ENCODE assay signal across 7 mouse cellular contexts in the genomic region with DNA sequence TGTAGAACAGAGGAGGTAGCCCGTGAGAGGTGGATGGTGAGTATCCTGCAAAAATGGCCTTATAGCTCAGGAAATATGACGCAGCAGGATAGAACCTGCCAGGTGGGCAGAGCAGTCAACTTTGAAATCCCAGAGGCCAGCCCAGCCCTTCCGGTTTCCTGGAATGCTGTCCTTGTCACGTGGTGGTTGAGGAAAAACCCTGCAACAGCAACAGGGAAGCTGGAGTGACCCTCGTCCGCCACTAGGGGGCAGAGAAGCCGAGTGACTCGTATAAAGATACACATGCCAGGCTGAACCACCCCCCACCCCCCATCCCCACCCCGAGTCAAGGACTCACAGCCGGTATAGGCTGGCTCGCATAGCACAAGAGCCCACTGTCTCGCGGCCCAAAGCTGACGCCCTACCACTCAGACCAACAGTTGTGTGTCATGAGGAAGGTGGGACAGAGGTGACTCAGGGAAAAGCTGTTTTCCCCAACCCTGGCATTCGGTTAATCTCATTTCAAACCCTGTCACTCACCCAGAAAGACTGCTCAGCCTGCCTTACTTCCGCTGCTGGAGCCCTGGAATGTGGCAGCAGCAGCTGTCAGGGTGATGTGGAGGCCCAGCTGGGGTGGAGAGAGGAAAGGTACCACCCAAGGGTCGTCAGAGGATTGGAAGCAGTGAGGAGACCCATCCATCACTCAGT.
DNase-seq lines count a peak whose midpoint lies in the region; ATAC-seq lines count a peak whose summit lies in the region.

No protein-coding gene starts in this region.

- DNase-seq in adrenal gland, adult 8-10 months = peak; percentile 88
- peak; percentile 95 for DNase-seq in embryonic facial prominence, embryonic 11.5 days (ENCODE audit: low spot score)
- peak; percentile 91 to 94 for DNase-seq in heart, adult 9 months (ENCODE audit: low spot score in 2 of 2)
- peak; percentile 91 to 92 for DNase-seq in kidney, adult 8-10 months
- peak; percentile 92 for DNase-seq in midbrain, embryonic 14.5 days
- peak; percentile 22 to 73 for DNase-seq in spleen, postnatal 10 days (ENCODE audit: low spot score in 2 of 2)

- H3K27me3 ChIP-seq in embryonic facial prominence, embryonic 11.5 days (ENCODE audit: control insufficient read depth, insufficient read depth, low read length) = no peaks in the 10 kb centered on the region
- no peaks in the 10 kb centered on the region for H3K27me3 ChIP-seq in limb, embryonic 13.5 days
- H3K27me3 ChIP-seq in midbrain, embryonic 14.5 days (ENCODE audit: control insufficient read depth, insufficient read depth, low read length) = no peaks in the 10 kb centered on the region

- ATAC-seq in embryonic facial prominence, embryonic 11.5 days (replicated peaks; ENCODE audit: insufficient number of reproducible peaks, low FRiP score, low TSS enrichment, low read depth) = peak; percentile 90
- peak; percentile 91 for ATAC-seq in limb, embryonic 13.5 days (ENCODE audit: low FRiP score, low read depth)
- peak; percentile 88 for ATAC-seq in midbrain, embryonic 14.5 days (ENCODE audit: low FRiP score, low TSS enrichment)

- no peak overlapping the region for H3K4me3 ChIP-seq in embryonic facial prominence, embryonic 11.5 days (ENCODE audit: low read depth, low read length)
- peak overlapping the region; percentile 32 for H3K4me3 ChIP-seq in limb, embryonic 13.5 days
- H3K4me3 ChIP-seq in midbrain, embryonic 14.5 days (replicated peaks; ENCODE audit: low read depth, low read length) = 0 out of 2 replicates have a peak overlapping the region, but pooled peaks have one; percentile 14

- peak overlapping the region; percentile 41 for H3K27ac ChIP-seq in embryonic facial prominence, embryonic 11.5 days (replicated peaks; ENCODE audit: low read depth, low read length)
- H3K27ac ChIP-seq in limb, embryonic 13.5 days = peak overlapping the region; percentile 67
- 0 out of 2 replicates have a peak overlapping the region, but pooled peaks have one; percentile 52 for H3K27ac ChIP-seq in midbrain, embryonic 14.5 days (replicated peaks; ENCODE audit: low read depth, low read length)

- H3K9me3 ChIP-seq in embryonic facial prominence, embryonic 11.5 days (replicated peaks; ENCODE audit: control insufficient read depth, low read length) = no peaks in the 10 kb centered on the region
- H3K9me3 ChIP-seq in limb, embryonic 13.5 days = no peaks in the 10 kb centered on the region
- H3K9me3 ChIP-seq in midbrain, embryonic 14.5 days (ENCODE audit: control insufficient read depth, low read length) = no peaks in the 10 kb centered on the region

- no peaks in the 10 kb centered on the region for H3K36me3 ChIP-seq in embryonic facial prominence, embryonic 11.5 days (replicated peaks; ENCODE audit: control insufficient read depth, insufficient read depth, low read depth, low read length)
- H3K36me3 ChIP-seq in limb, embryonic 13.5 days = no peaks in the 10 kb centered on the region
- H3K36me3 ChIP-seq in midbrain, embryonic 14.5 days (ENCODE audit: control insufficient read depth, insufficient read depth, low read length) = no peaks in the 10 kb centered on the region

- peak overlapping the region; percentile 41 for H3K4me2 ChIP-seq in embryonic facial prominence, embryonic 11.5 days (ENCODE audit: low read depth, low read length)
- H3K4me2 ChIP-seq in limb, embryonic 13.5 days (replicated peaks) = peak overlapping the region; percentile 66
- peak overlapping the region; percentile 53 for H3K4me2 ChIP-seq in midbrain, embryonic 14.5 days (ENCODE audit: low read length)

- no peaks in the 10 kb centered on the region; the same call in 1 of the 2 replicates for H3K4me1 ChIP-seq in embryonic facial prominence, embryonic 11.5 days (ENCODE audit: control insufficient read depth, insufficient read depth, low read length)
- H3K4me1 ChIP-seq in limb, embryonic 13.5 days = peaks cover 21% of the 10 kb centered on the region
- peaks cover 14% of the 10 kb centered on the region for H3K4me1 ChIP-seq in midbrain, embryonic 14.5 days (ENCODE audit: control insufficient read depth, insufficient read depth, low read length)

- WGBS in embryonic facial prominence, embryonic 11.5 days = 2% methylated on average over 17 of the region's 17 CpGs
- WGBS in limb, embryonic 13.5 days = 3% methylated on average over 17 of the region's 17 CpGs
- WGBS in midbrain, embryonic 14.5 days = 2% methylated on average over 17 of the region's 17 CpGs

- peak overlapping the region; percentile 32 for H3K9ac ChIP-seq in embryonic facial prominence, embryonic 11.5 days (replicated peaks; ENCODE audit: low read length)
- peak overlapping the region; percentile 43 for H3K9ac ChIP-seq in limb, embryonic 13.5 days
- H3K9ac ChIP-seq in midbrain, embryonic 14.5 days (replicated peaks; ENCODE audit: low read length) = no peak overlapping the region; the same call in 1 of the 2 replicates
